In the genomic region with DNA sequence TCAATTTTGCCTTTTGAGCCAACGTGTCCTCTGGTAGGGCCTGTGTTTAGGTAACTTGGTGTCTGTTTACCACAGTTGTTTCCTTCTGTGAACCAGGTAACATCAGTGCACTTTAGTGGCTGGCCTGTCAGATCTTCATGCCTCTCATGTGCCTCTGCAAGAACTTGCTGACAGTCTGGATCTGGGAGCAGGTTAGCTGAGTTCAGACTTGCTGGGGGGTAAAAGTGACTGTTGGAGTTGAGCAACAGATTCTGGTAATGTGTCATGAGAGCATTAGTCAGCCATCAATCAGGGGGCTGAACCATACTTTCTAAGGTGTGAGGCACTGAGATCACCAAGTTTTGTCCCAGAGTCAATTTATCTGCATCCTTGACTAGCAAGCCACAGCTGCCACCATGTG, we compare ENCODE assay signal across 19 mouse cellular contexts. TPM values are rescaled to one million over a fixed set of nuclear protein-coding genes. Genes with fewer than 3 reads are reported as not detected.
"Had no signal": no experiment of that assay in that cellular context is flagged by ENCODE, and none has a peak within 500 bp of the region (broad histone marks: within the 10 kb centered on the region; RNA-seq: fewer than 3 reads in every experiment).

No protein-coding gene starts in this region.

- H3K4me1 ChIP-seq: limb, embryonic 10.5 days; lung, embryonic 15.5 days; midbrain, embryonic 12.5 days; neural tube, embryonic 13.5 days had no signal

- H3K4me3 ChIP-seq: left cerebral cortex, adult 2 months; limb, embryonic 10.5 days; lung, embryonic 15.5 days; midbrain, embryonic 12.5 days; neural tube, embryonic 13.5 days had no signal

- ATAC-seq: intestine, postnatal 0 days; midbrain, embryonic 16.5 days had no signal

- H3K27me3 ChIP-seq: lung, embryonic 15.5 days; midbrain, embryonic 12.5 days; neural tube, embryonic 13.5 days had no signal

- H3K9me3 ChIP-seq: limb, embryonic 10.5 days; lung, embryonic 15.5 days; midbrain, embryonic 12.5 days; neural tube, embryonic 13.5 days had no signal

- H3K36me3 ChIP-seq: limb, embryonic 10.5 days; lung, embryonic 15.5 days; midbrain, embryonic 12.5 days; neural tube, embryonic 13.5 days had no signal

- H3K4me2 ChIP-seq: liver, embryonic 11.5 days; lung, embryonic 15.5 days; midbrain, embryonic 12.5 days; neural tube, embryonic 13.5 days had no signal

- H3K9ac ChIP-seq: lung, embryonic 15.5 days; midbrain, embryonic 12.5 days; neural tube, embryonic 13.5 days had no signal

- H3K27ac ChIP-seq: left cerebral cortex, adult 2 months; limb, embryonic 10.5 days; lung, embryonic 15.5 days; macrophage; midbrain, embryonic 12.5 days; neural tube, embryonic 13.5 days had no signal

- DNase-seq: kidney, postnatal 14 days; lung, postnatal 14 days; retina, postnatal 1 day; right cerebral cortex, postnatal 14 days; thymus, postnatal 36 days had no signal

RNA-seq across cellular contexts. Expression of gene Slco1a6, which starts 16.4 kb away (rescaled TPM):
- polyA plus RNA-seq: intestine, postnatal 0 days; limb, embryonic 10.5 days; limb, embryonic 14.5 days; liver, embryonic 11.5 days; liver, embryonic 16.5 days; lung, embryonic 15.5 days; macrophage; midbrain, embryonic 12.5 days; midbrain, embryonic 16.5 days; neural tube, embryonic 13.5 days; small intestine, adult 2 months; stomach, embryonic 16.5 days; thymus, postnatal 0 days had no signal
